In genomic region chr17:23829064-23829619, GRCm38 (mm10) we compare ENCODE assay signal across 8 mouse cellular contexts. TPM values are rescaled to one million over a fixed set of nuclear protein-coding genes. Genes with fewer than 3 reads are reported as not detected.
A peak's percentile ranks its signal among the peaks of the same experiment; 100 is the strongest.
DNase-seq lines count a peak whose midpoint lies in the region; ATAC-seq lines count a peak whose summit lies in the region.

Gene Elob (minus strand): TSS chr17:23829136.

- peak within 1 kb of the TSS; percentile 80 for H3K4me2 ChIP-seq in hindbrain, embryonic 15.5 days

- ATAC-seq in hindbrain, embryonic 15.5 days (ENCODE audit: low FRiP score, low read depth): peak; percentile 95

- H3K27me3 ChIP-seq in hindbrain, embryonic 15.5 days: peaks cover 13% of the 10 kb centered on the region; the same call in 1 of the 2 replicates

- peak; percentile 91 for DNase-seq in R1 (ENCODE audit: low read depth, low spot score)
- peak; percentile 89 to 92 for DNase-seq in cerebellum, postnatal 25 days
- DNase-seq in frontal cortex, postnatal 36 days (ENCODE audit: low spot score in 2 of 2): peak; percentile 85
- peak; percentile 74 for DNase-seq in left cerebral cortex, adult 11 months (ENCODE audit: low spot score)
- peak; percentile 88 to 92 for DNase-seq in lung, postnatal 4 days
- peak; percentile 84 for DNase-seq in retina, postnatal 7 days (ENCODE audit: low read depth, low spot score)
- DNase-seq in urinary bladder, postnatal 14 days (ENCODE audit: low spot score): peak; percentile 84

- peak within 1 kb of the TSS; percentile 96 for H3K27ac ChIP-seq in hindbrain, embryonic 15.5 days (replicated peaks)

- peaks cover 25% of the 10 kb centered on the region for H3K4me1 ChIP-seq in hindbrain, embryonic 15.5 days (replicated peaks)

- H3K9me3 ChIP-seq in hindbrain, embryonic 15.5 days: no peaks in the 10 kb centered on the region

- H3K36me3 ChIP-seq in hindbrain, embryonic 15.5 days: peaks cover 30% of the 10 kb centered on the region

- peak within 1 kb of the TSS; percentile 89 for H3K9ac ChIP-seq in hindbrain, embryonic 15.5 days

- H3K4me3 ChIP-seq in hindbrain, embryonic 15.5 days: peak within 1 kb of the TSS; percentile 67

- WGBS in hindbrain, embryonic 15.5 days: under 1% methylated on average over 27 of the region's 42 CpGs

RNA-seq across cellular contexts. Expression of gene Elob, which starts in this region (rescaled TPM):
- polyA plus RNA-seq in hindbrain, embryonic 15.5 days (2015; fragmentation: Nextera tagmentation; extraction: Ambion mirVana): 1,257 and 1,293 TPM in 2 replicates

Comparison
In these comparisons a context has a peak if more than half of its experiments do, and no peak if none do; other contexts are left out.
1. Peak in every context shown above with its lines: DNase-seq, ATAC-seq, H3K4me3 ChIP-seq and H3K27ac ChIP-seq.